Mouse (Mus musculus): ENCODE data around the gene Atf5. TPM values are rescaled to one million over a fixed set of nuclear protein-coding genes. Genes with fewer than 3 reads are reported as not detected.

The Atf5 gene
- polyA plus RNA-seq, 1 experiment = 32.8 TPM

- no peak overlapping the region for H3K27ac ChIP-seq (ENCODE audit: insufficient read depth, low read depth, low read length)
- no peak overlapping the region for H3K4me3 ChIP-seq (ENCODE audit: insufficient read depth, low read length)
- TF ChIP-seq CTCF (IDR thresholded peaks at IDR 0.05; ENCODE audit: low read depth, low read length) (no peak), POLR2A (IDR thresholded peaks at IDR 0.05; ENCODE audit: borderline replicate concordance, low read depth, low read length) (no peak)
- H3K4me1 ChIP-seq (ENCODE audit: control insufficient read depth, insufficient read depth, low read length) = peaks cover 7% of the 10 kb centered on the region
These were observed 26.4 kb downstream of the Atf5 start for GRCm38 (mm10) chr7:44790066-44790465.

- no peak overlapping the region for H3K4me3 ChIP-seq (ENCODE audit: insufficient read depth, low read length)
- TF ChIP-seq POLR2A (IDR thresholded peaks at IDR 0.05; ENCODE audit: borderline replicate concordance, low read depth, low read length) (no peak), CTCF (IDR thresholded peaks at IDR 0.05; ENCODE audit: low read depth, low read length) (no peak)
- no peak overlapping the region for H3K27ac ChIP-seq (ENCODE audit: insufficient read depth, low read depth, low read length)
- peaks cover 7% of the 10 kb centered on the region for H3K4me1 ChIP-seq (ENCODE audit: control insufficient read depth, insufficient read depth, low read length)
These were observed 26.9 kb downstream of the Atf5 start for GRCm38 (mm10) chr7:44789531-44789930.

- Histone ChIP-seq H3K4me1 (ENCODE audit: control insufficient read depth, insufficient read depth, low read length) (peaks cover 6% of the 10 kb centered on the region), H3K27ac (ENCODE audit: insufficient read depth, low read depth, low read length) (no peak overlapping the region), H3K4me3 (ENCODE audit: insufficient read depth, low read length) (no peak overlapping the region)
- TF ChIP-seq POLR2A (IDR thresholded peaks at IDR 0.05; ENCODE audit: borderline replicate concordance, low read depth, low read length) (no peak), CTCF (IDR thresholded peaks at IDR 0.05; ENCODE audit: low read depth, low read length) (no peak)
These were observed 36.4 kb downstream of the Atf5 start for GRCm38 (mm10) chr7:44780101-44780500.

GRCm38 (mm10) chr7:44776849-44777498 is 39.5 kb downstream of the Atf5 start:
- H3K27ac ChIP-seq (ENCODE audit: insufficient read depth, low read depth, low read length) = no peak overlapping the region
- peaks cover 6% of the 10 kb centered on the region for H3K4me1 ChIP-seq (ENCODE audit: control insufficient read depth, insufficient read depth, low read length)
- no peak overlapping the region for H3K4me3 ChIP-seq (ENCODE audit: insufficient read depth, low read length)
- TF ChIP-seq POLR2A (IDR thresholded peaks at IDR 0.05; ENCODE audit: borderline replicate concordance, low read depth, low read length) = no peak
- TF ChIP-seq CTCF (IDR thresholded peaks at IDR 0.05; ENCODE audit: low read depth, low read length) = no peak

- Histone ChIP-seq H3K27ac (ENCODE audit: insufficient read depth, low read depth, low read length) (no peak overlapping the region), H3K4me1 (ENCODE audit: control insufficient read depth, insufficient read depth, low read length) (no peaks in the 10 kb centered on the region), H3K4me3 (ENCODE audit: insufficient read depth, low read length) (no peak overlapping the region)
- TF ChIP-seq POLR2A (IDR thresholded peaks at IDR 0.05; ENCODE audit: borderline replicate concordance, low read depth, low read length) (no peak), CTCF (IDR thresholded peaks at IDR 0.05; ENCODE audit: low read depth, low read length) (no peak)
These were observed 43.8 kb downstream of the Atf5 start for GRCm38 (mm10) chr7:44772591-44773204.

- H3K4me1 ChIP-seq (ENCODE audit: control insufficient read depth, insufficient read depth, low read length) = no peaks in the 10 kb centered on the region
- no peak overlapping the region for H3K4me3 ChIP-seq (ENCODE audit: insufficient read depth, low read length)
- H3K27ac ChIP-seq (ENCODE audit: insufficient read depth, low read depth, low read length) = no peak overlapping the region
- no peak for TF ChIP-seq CTCF (IDR thresholded peaks at IDR 0.05; ENCODE audit: low read depth, low read length)
- TF ChIP-seq POLR2A (IDR thresholded peaks at IDR 0.05; ENCODE audit: borderline replicate concordance, low read depth, low read length) = no peak
These were observed 46.3 kb downstream of the Atf5 start for GRCm38 (mm10) chr7:44770046-44770578.

GRCm38 (mm10) chr7:44768129-44768528 is 48.3 kb downstream of the Atf5 start:
- Histone ChIP-seq H3K27ac (ENCODE audit: insufficient read depth, low read depth, low read length) (no peak overlapping the region), H3K4me1 (ENCODE audit: control insufficient read depth, insufficient read depth, low read length) (no peaks in the 10 kb centered on the region), H3K4me3 (ENCODE audit: insufficient read depth, low read length) (no peak overlapping the region)
- TF ChIP-seq POLR2A (IDR thresholded peaks at IDR 0.05; ENCODE audit: borderline replicate concordance, low read depth, low read length) (no peak), CTCF (IDR thresholded peaks at IDR 0.05; ENCODE audit: low read depth, low read length) (no peak)

Other genes with a start within 250 kb of the Atf5 start
- gene Napsa, start 244.3 kb downstream of the Atf5 start, polyA plus RNA-seq (2012; ENCODE audit: insufficient read depth, insufficient read length, missing spikeins) = 218 and 224 TPM in 2 replicates
- 0.36 and 1.6 TPM in 2 replicates for gene Kcnc3, start 226.0 kb downstream of the Atf5 start, polyA plus RNA-seq (2012; ENCODE audit: insufficient read depth, insufficient read length, missing spikeins)
- gene Myh14, start 145.8 kb downstream of the Atf5 start, polyA plus RNA-seq (2012; ENCODE audit: insufficient read depth, insufficient read length, missing spikeins) = not detected in 2 replicates
- gene Izumo2, start 107.9 kb downstream of the Atf5 start, polyA plus RNA-seq (2012; ENCODE audit: insufficient read depth, insufficient read length, missing spikeins) = not detected in 2 replicates
- gene Vrk3, start 68.2 kb downstream of the Atf5 start, polyA plus RNA-seq (2012; ENCODE audit: insufficient read depth, insufficient read length, missing spikeins) = 39.8 and 42.0 TPM in 2 replicates
- gene Zfp473, start 65.6 kb downstream of the Atf5 start, polyA plus RNA-seq (2012; ENCODE audit: insufficient read depth, insufficient read length, missing spikeins) = 0.71 and 0.81 TPM in 2 replicates
- gene Nup62, start 570 bp downstream of the Atf5 start, polyA plus RNA-seq (2012; ENCODE audit: insufficient read depth, insufficient read length, missing spikeins) = 30.8 and 36.7 TPM in 2 replicates
- 1.2 and 3.5 TPM in 2 replicates for gene Il4i1, start 271 bp downstream of the Atf5 start, polyA plus RNA-seq (2012; ENCODE audit: insufficient read depth, insufficient read length, missing spikeins)
- gene Akt1s1, start 32.3 kb upstream of the Atf5 start, polyA plus RNA-seq (2012; ENCODE audit: insufficient read depth, insufficient read length, missing spikeins) = 36.9 and 45.3 TPM in 2 replicates
- 69.5 and 76.1 TPM in 2 replicates for gene Tbc1d17, start 32.4 kb upstream of the Atf5 start, polyA plus RNA-seq (2012; ENCODE audit: insufficient read depth, insufficient read length, missing spikeins)
- 31.2 and 48.7 TPM in 2 replicates for gene Pnkp, start 40.5 kb upstream of the Atf5 start, polyA plus RNA-seq (2012; ENCODE audit: insufficient read depth, insufficient read length, missing spikeins)
- 90.1 and 105 TPM in 2 replicates for gene Ptov1, start 53.1 kb upstream of the Atf5 start, polyA plus RNA-seq (2012; ENCODE audit: insufficient read depth, insufficient read length, missing spikeins)
- gene Med25, start 76.1 kb upstream of the Atf5 start, polyA plus RNA-seq (2012; ENCODE audit: insufficient read depth, insufficient read length, missing spikeins) = 32.3 and 33.4 TPM in 2 replicates
- gene Fuz, start 79.4 kb upstream of the Atf5 start, polyA plus RNA-seq (2012; ENCODE audit: insufficient read depth, insufficient read length, missing spikeins) = 11.3 and 14.1 TPM in 2 replicates
- gene Ap2a1, start 112.8 kb upstream of the Atf5 start, polyA plus RNA-seq (2012; ENCODE audit: insufficient read depth, insufficient read length, missing spikeins) = 42.3 and 56.7 TPM in 2 replicates
- not detected in 2 replicates for gene Tsks, start 126.5 kb upstream of the Atf5 start, polyA plus RNA-seq (2012; ENCODE audit: insufficient read depth, insufficient read length, missing spikeins)
- 0.99 and 2.3 TPM in 2 replicates for gene Cpt1c, start 158.2 kb upstream of the Atf5 start, polyA plus RNA-seq (2012; ENCODE audit: insufficient read depth, insufficient read length, missing spikeins)
- gene Prmt1, start 169.9 kb upstream of the Atf5 start, polyA plus RNA-seq (2012; ENCODE audit: insufficient read depth, insufficient read length, missing spikeins) = 54.4 and 61.6 TPM in 2 replicates
- gene Irf3, start 181.0 kb upstream of the Atf5 start, polyA plus RNA-seq (2012; ENCODE audit: insufficient read depth, insufficient read length, missing spikeins) = 91.0 and 94.7 TPM in 2 replicates
- gene Bcl2l12, start 182.1 kb upstream of the Atf5 start, polyA plus RNA-seq (2012; ENCODE audit: insufficient read depth, insufficient read length, missing spikeins) = 15.3 and 16.0 TPM in 2 replicates
- gene Scaf1, start 199.7 kb upstream of the Atf5 start, polyA plus RNA-seq (2012; ENCODE audit: insufficient read depth, insufficient read length, missing spikeins) = 44.3 and 47.3 TPM in 2 replicates
- 119 and 123 TPM in 2 replicates for gene Rras, start 201.3 kb upstream of the Atf5 start, polyA plus RNA-seq (2012; ENCODE audit: insufficient read depth, insufficient read length, missing spikeins)
- gene Prr12, start 236.2 kb upstream of the Atf5 start, polyA plus RNA-seq (2012; ENCODE audit: insufficient read depth, insufficient read length, missing spikeins) = 19.3 and 22.5 TPM in 2 replicates
- gene Nosip, start 245.8 kb upstream of the Atf5 start, polyA plus RNA-seq (2012; ENCODE audit: insufficient read depth, insufficient read length, missing spikeins) = 68.2 and 68.9 TPM in 2 replicates
- gene Prrg2, start 246.0 kb upstream of the Atf5 start, polyA plus RNA-seq (2012; ENCODE audit: insufficient read depth, insufficient read length, missing spikeins) = 22.9 and 23.6 TPM in 2 replicates

Measured in bone marrow macrophage, adult 2 months (primary cell).